Mouse (Mus musculus): ENCODE measurements around the gene Tfpt.

DNA sequence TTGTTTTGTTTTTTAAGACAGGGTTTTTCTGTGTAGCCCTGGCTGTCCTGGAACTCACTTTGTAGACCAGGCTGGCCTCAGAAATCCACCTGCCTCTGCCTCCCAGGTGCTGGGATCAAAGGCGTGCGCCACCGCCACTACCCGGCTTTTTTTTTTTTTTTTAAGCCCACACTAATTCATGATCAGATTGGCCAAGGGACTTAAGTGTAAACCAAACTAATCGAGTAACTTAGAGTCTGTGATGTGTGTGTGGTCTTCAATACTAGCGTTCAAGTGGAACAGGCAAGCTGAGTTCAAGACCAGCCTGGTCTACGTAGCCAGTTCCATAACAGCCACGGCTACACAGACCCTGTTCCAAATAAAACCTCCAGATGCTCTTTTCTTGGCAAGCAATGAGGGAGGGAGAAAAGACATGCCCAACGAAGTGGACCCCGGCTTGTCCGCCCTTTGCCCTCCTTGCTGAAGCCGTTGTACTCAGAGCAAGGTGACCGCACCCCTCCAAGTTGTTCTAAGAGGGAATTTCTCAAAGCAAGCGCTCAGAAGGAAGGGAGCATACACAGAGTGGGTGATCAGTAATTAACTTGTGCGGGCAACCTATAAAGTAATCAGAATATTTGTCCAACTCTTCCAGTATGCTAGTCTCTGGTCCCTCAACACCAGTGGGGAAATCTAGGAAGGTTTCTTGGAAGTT lies 34.9 kb upstream of the Tfpt start:
- no peak for TF ChIP-seq CTCF (IDR thresholded peaks at IDR 0.05; ENCODE audit: extremely low read depth, insufficient read depth, insufficient read length, insufficient replicate concordance)
- no peak for TF ChIP-seq POLR2A (IDR thresholded peaks at IDR 0.05; ENCODE audit: low read depth, low read length)

Data from spleen, adult 2 months (tissue).